Mouse (Mus musculus) forebrain, embryonic 13.5 days (tissue): ENCODE results near the gene Atp4a. TPM values are rescaled to one million over a fixed set of nuclear protein-coding genes. Genes with fewer than 3 reads are reported as not detected.

Source experiments
- ATAC-seq: fragments of 200-750 bp; cut with Nextera tagmentation; 2 replicates; pipeline ENCODE4 v1.8.0; 2017
- H3K27ac ChIP-seq: fragments of 300-500 bp; sonication (generic); 2 replicates; pipeline ENCODE4 v1.5.1; 2015; ENCODE audit warnings: inconsistent platforms, mild to moderate bottlenecking, moderate library complexity
- H3K27me3 ChIP-seq: fragments of 300-500 bp; sonication (generic); 2 replicates; pipeline ENCODE4 v1.6.1; 2015; ENCODE audit warnings: mild to moderate bottlenecking, inconsistent platforms
- H3K36me3 ChIP-seq: fragments of 300-500 bp; sonication (generic); 2 replicates; pipeline ENCODE4 v1.6.1; 2015; ENCODE audit warnings: mild to moderate bottlenecking, inconsistent platforms; ENCODE audit not compliant: poor library complexity, severe bottlenecking
- H3K4me1 ChIP-seq: fragments of 300-500 bp; sonication (generic); 2 replicates; pipeline ENCODE4 v1.6.1; 2015; ENCODE audit warnings: inconsistent platforms
- H3K4me2 ChIP-seq: fragments of 300-500 bp; sonication (generic); 2 replicates; pipeline ENCODE4 v1.6.1; 2015; ENCODE audit warnings: inconsistent platforms, mild to moderate bottlenecking, moderate library complexity
- H3K4me3 ChIP-seq: fragments of 300-500 bp; sonication (generic); 2 replicates; pipeline ENCODE4 v1.5.1; 2015; ENCODE audit warnings: mild to moderate bottlenecking, inconsistent platforms
- H3K9ac ChIP-seq: fragments of 300-500 bp; sonication (generic); 2 replicates; pipeline ENCODE4 v1.6.1; 2015; ENCODE audit warnings: mild to moderate bottlenecking, inconsistent platforms
- H3K9me3 ChIP-seq: fragments of 300-500 bp; sonication (generic); replicated peaks from 2 replicates; pipeline ENCODE4 v1.6.1; 2016; ENCODE audit warnings: inconsistent platforms
- WGBS: fragments of 180-500 bp; shearing (Covaris S2); methylation state at CpG from one replicate; pipeline ENCODE4 v1.1.7; 2015; 5-methylcytosine and 5-hydroxymethylcytosine counted together
- polyA plus RNA-seq: library from polyadenylated mRNA; unstranded; fragments of >200 nt; fragmentation: Nextera tagmentation; extraction: Ambion mirVana; gene quantifications from 2 replicates; pipeline ENCODE4 v1.2.1, GENCODE M21; 2015

The Atp4a gene
- 0.79 and 1.4 TPM in 2 replicates for polyA plus RNA-seq

GRCm38 (mm10) chr7:30711942-30712341, at the start of gene Atp4a:
TSS of gene Atp4a (plus strand) at chr7:30712209.
- H3K9ac ChIP-seq: no peak within 1 kb of the TSS
- no peak within 1 kb of the TSS for H3K4me3 ChIP-seq
- 86% methylated on average over 3 of the region's 3 CpGs for WGBS
- no peaks in the 10 kb centered on the region for H3K36me3 ChIP-seq
- ATAC-seq: no peak
- no peak within 1 kb of the TSS for H3K27ac ChIP-seq
- no peak within 1 kb of the TSS for H3K4me2 ChIP-seq
- H3K9me3 ChIP-seq: no peaks in the 10 kb centered on the region
- H3K4me1 ChIP-seq: peaks cover 2% of the 10 kb centered on the region; the same call in 1 of the 2 replicates
- H3K27me3 ChIP-seq: peaks cover 32% of the 10 kb centered on the region

- H3K27me3 ChIP-seq: peaks cover 6% of the 10 kb centered on the region; the same call in 1 of the 2 replicates
- peak; percentile 97 for ATAC-seq
- no peaks in the 10 kb centered on the region for H3K9me3 ChIP-seq
- H3K9ac ChIP-seq: peak within 1 kb of the TSS; percentile 71
- WGBS: under 1% methylated on average over 34 of the region's 34 CpGs
- peaks cover 33% of the 10 kb centered on the region for H3K36me3 ChIP-seq
- 0 out of 2 replicates have a peak within 1 kb of the TSS, but pooled peaks have one; percentile 8 for H3K27ac ChIP-seq
- peak within 1 kb of the TSS; percentile 59 for H3K4me3 ChIP-seq
- H3K4me2 ChIP-seq: peak within 1 kb of the TSS; percentile 80
- peaks cover 10% of the 10 kb centered on the region for H3K4me1 ChIP-seq
These were observed 47.3 kb upstream of the Atp4a start, which contains the start of gene Haus5 for GRCm38 (mm10) chr7:30664529-30665200. TSS of gene Haus5 (minus strand) at chr7:30664994.

- Histone ChIP-seq H3K4me2 (peak overlapping the region; percentile 80), H3K27me3 (peaks cover 6% of the 10 kb centered on the region; the same call in 1 of the 2 replicates), H3K4me3 (peak overlapping the region; percentile 59), H3K4me1 (peaks cover 10% of the 10 kb centered on the region), H3K27ac (no peak overlapping the region), H3K9me3 (no peaks in the 10 kb centered on the region), H3K9ac (peak overlapping the region; percentile 71), H3K36me3 (peaks cover 26% of the 10 kb centered on the region)
- peak; percentile 73 for ATAC-seq
- WGBS: 9% methylated on average over 11 of the region's 11 CpGs
These were observed 46.7 kb upstream of the Atp4a start for GRCm38 (mm10) chr7:30665321-30665720.

DNA sequence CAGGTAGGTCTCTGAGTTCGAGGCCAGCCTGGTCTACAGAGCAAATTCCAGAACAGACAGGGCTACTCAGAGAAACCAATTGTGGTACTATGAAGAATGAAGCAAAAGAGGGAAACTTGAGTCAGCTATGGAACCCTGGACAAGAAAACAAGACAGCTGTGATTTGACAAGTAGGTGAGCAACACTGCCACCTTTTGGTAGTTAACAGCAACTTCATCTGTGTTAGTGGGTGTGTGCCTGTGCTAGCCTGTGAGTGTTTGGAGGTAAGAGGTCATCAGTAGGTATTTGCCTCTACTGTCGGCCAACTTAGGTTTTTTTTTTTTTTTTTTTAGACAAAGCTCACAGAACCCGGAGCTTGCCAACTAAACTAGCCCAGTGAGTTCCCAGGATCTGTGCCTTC, 42.8 kb upstream of the Atp4a start:
- no peak overlapping the region for H3K4me3 ChIP-seq
- no peak for ATAC-seq

GRCm38 (mm10) chr7:30671480-30671879, 40.5 kb upstream of the Atp4a start, which contains the start of gene Pmis2:
TSS of gene Pmis2 (minus strand) at chr7:30671605.
- WGBS: 74% methylated on average over 9 of the region's 9 CpGs
- Histone ChIP-seq H3K36me3 (no peaks in the 10 kb centered on the region), H3K9me3 (no peaks in the 10 kb centered on the region), H3K27ac (no peak within 1 kb of the TSS), H3K27me3 (peaks cover 6% of the 10 kb centered on the region; the same call in 1 of the 2 replicates), H3K9ac (no peak within 1 kb of the TSS), H3K4me2 (no peak within 1 kb of the TSS), H3K4me1 (no peaks in the 10 kb centered on the region), H3K4me3 (no peak within 1 kb of the TSS)
- no peak for ATAC-seq

More for the DNA sequence above, 42.8 kb upstream of the Atp4a start:
- Histone ChIP-seq H3K27ac (no peak overlapping the region), H3K4me1 (peaks cover 9% of the 10 kb centered on the region), H3K27me3 (peaks cover 6% of the 10 kb centered on the region; the same call in 1 of the 2 replicates), H3K36me3 (no peaks in the 10 kb centered on the region), H3K9me3 (no peaks in the 10 kb centered on the region), H3K4me2 (no peak overlapping the region), H3K9ac (no peak overlapping the region)
- 47% methylated on average over 3 of the region's 3 CpGs for WGBS

DNA sequence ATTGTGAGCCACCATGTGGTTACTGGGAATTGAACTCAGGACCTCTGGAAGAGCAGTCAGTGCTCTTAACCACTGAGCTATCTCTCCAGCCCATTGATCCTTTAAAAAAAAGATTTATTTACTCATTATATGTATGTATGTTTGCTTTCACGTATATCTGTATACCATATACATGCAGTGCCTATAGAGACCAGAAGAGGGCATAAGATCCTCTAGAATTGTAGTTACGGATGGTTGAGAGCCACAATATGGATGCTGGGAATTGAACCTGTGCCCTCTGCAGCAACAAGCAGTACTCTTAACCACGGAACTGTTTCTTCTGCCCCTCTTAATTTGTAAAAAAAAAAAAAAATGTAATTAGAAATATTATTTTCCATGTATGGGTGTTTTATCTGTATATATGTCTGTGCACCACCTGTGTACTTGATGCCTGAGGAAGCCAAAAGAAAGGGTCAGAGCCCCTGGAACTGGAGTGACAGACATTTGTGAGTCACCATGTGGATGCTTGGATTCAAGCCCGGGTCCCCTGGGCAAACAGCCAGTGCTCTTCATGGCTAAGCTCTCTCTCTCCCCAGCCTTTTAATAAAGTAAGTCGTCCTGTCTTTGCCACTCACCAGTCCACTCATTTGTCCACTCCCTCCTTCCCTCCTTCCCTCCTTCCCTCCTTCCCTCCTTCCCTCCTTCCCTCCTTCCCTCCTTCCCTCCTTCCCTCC, 33.6 kb upstream of the Atp4a start:
- ATAC-seq: no peak
- H3K9ac ChIP-seq: no peak overlapping the region
- H3K9me3 ChIP-seq: no peaks in the 10 kb centered on the region
- no peak overlapping the region for H3K4me3 ChIP-seq
- no peak overlapping the region for H3K27ac ChIP-seq
- 59% methylated on average over 5 of the region's 5 CpGs for whole genome bisulfite sequencing
- H3K4me1 ChIP-seq: no peaks in the 10 kb centered on the region
- no peak overlapping the region for H3K4me2 ChIP-seq
- peaks cover 5% of the 10 kb centered on the region; the same call in 1 of the 2 replicates for H3K27me3 ChIP-seq
- H3K36me3 ChIP-seq: no peaks in the 10 kb centered on the region

GRCm38 (mm10) chr7:30681897-30682296, 30.1 kb upstream of the Atp4a start:
- Histone ChIP-seq H3K9me3 (no peaks in the 10 kb centered on the region), H3K4me2 (no peak overlapping the region), H3K4me3 (no peak overlapping the region), H3K27ac (no peak overlapping the region), H3K4me1 (no peaks in the 10 kb centered on the region), H3K27me3 (peaks cover 10% of the 10 kb centered on the region), H3K9ac (no peak overlapping the region), H3K36me3 (no peaks in the 10 kb centered on the region)
- ATAC-seq: no peak
- 70% methylated on average over 5 of the region's 5 CpGs for WGBS

GRCm38 (mm10) chr7:30683425-30683824, 28.6 kb upstream of the Atp4a start:
- Histone ChIP-seq H3K4me3 (no peak overlapping the region), H3K36me3 (no peaks in the 10 kb centered on the region), H3K4me2 (no peak overlapping the region), H3K27me3 (peaks cover 23% of the 10 kb centered on the region), H3K4me1 (no peaks in the 10 kb centered on the region), H3K27ac (no peak overlapping the region), H3K9me3 (no peaks in the 10 kb centered on the region), H3K9ac (no peak overlapping the region)
- ATAC-seq: no peak
- 84% methylated on average over 2 of the region's 2 CpGs for WGBS

GRCm38 (mm10) chr7:30688325-30688724, 23.7 kb upstream of the Atp4a start:
- 66% methylated on average over 6 of the region's 6 CpGs for WGBS
- Histone ChIP-seq H3K4me3 (no peak overlapping the region), H3K27me3 (peaks cover 23% of the 10 kb centered on the region), H3K9ac (no peak overlapping the region), H3K4me2 (no peak overlapping the region), H3K27ac (no peak overlapping the region), H3K36me3 (no peaks in the 10 kb centered on the region), H3K4me1 (no peaks in the 10 kb centered on the region), H3K9me3 (no peaks in the 10 kb centered on the region)
- ATAC-seq: no peak

GRCm38 (mm10) chr7:30698101-30698500, 13.9 kb upstream of the Atp4a start:
- Histone ChIP-seq H3K36me3 (no peaks in the 10 kb centered on the region), H3K9ac (no peak overlapping the region), H3K4me2 (no peak overlapping the region), H3K4me3 (no peak overlapping the region), H3K9me3 (no peaks in the 10 kb centered on the region), H3K4me1 (no peaks in the 10 kb centered on the region), H3K27ac (no peak overlapping the region), H3K27me3 (0 out of 2 replicates have a peak, but pooled peaks cover 7% of the 10 kb centered on the region)
- no peak for ATAC-seq
- WGBS: 69% methylated on average over 5 of the region's 5 CpGs

- Histone ChIP-seq H3K27me3 (0 out of 2 replicates have a peak, but pooled peaks cover 7% of the 10 kb centered on the region), H3K9ac (no peak within 1 kb of the TSS), H3K4me3 (no peak within 1 kb of the TSS), H3K9me3 (no peaks in the 10 kb centered on the region), H3K36me3 (no peaks in the 10 kb centered on the region), H3K27ac (no peak within 1 kb of the TSS), H3K4me1 (no peaks in the 10 kb centered on the region), H3K4me2 (no peak within 1 kb of the TSS)
- ATAC-seq: no peak
- 40% methylated on average over 9 of the region's 9 CpGs for WGBS
These were observed 13.4 kb upstream of the Atp4a start, which contains the start of gene 2200002J24Rik for GRCm38 (mm10) chr7:30698589-30698988. TSS of gene 2200002J24Rik (plus strand) at chr7:30698926.

- H3K4me1 ChIP-seq: no peaks in the 10 kb centered on the region
- H3K9me3 ChIP-seq: no peaks in the 10 kb centered on the region
- no peak overlapping the region for H3K4me2 ChIP-seq
- no peak overlapping the region for H3K4me3 ChIP-seq
- no peaks in the 10 kb centered on the region for H3K36me3 ChIP-seq
- H3K9ac ChIP-seq: no peak overlapping the region
- no peak for ATAC-seq
- WGBS: 83% methylated on average over 8 of the region's 8 CpGs
- no peak overlapping the region for H3K27ac ChIP-seq
- 0 out of 2 replicates have a peak, but pooled peaks cover 7% of the 10 kb centered on the region for H3K27me3 ChIP-seq
These were observed 5.7 kb upstream of the Atp4a start for GRCm38 (mm10) chr7:30706214-30706882.
